Mouse (Mus musculus) heart, embryonic 16.5 days (tissue): Measurements from ENCODE around the gene Tent5c. TPM values are rescaled to one million over a fixed set of nuclear protein-coding genes. Genes with fewer than 3 reads are reported as not detected.

Experiments
- ATAC-seq: fragments of 200-750 bp; cut with Nextera tagmentation; replicated peaks from 2 replicates; pipeline ENCODE4 v1.8.0; 2017; ENCODE audit warnings: moderate number of reproducible peaks; ENCODE audit not compliant: insufficient read depth, low FRiP score; ENCODE audit errors: extremely low read depth
- H3K27ac ChIP-seq: fragments of 300-500 bp; sonication (generic); 2 replicates; pipeline ENCODE4 v1.5.1; 2014; ENCODE audit warnings: mild to moderate bottlenecking, low read length, control low read depth, moderate library complexity
- H3K27me3 ChIP-seq: fragments of 300-500 bp; sonication (generic); 2 replicates; pipeline ENCODE4 v1.6.1; 2014; ENCODE audit warnings: low read length, mixed read lengths; ENCODE audit not compliant: control insufficient read depth, insufficient read depth
- H3K36me3 ChIP-seq: fragments of 300-500 bp; sonication (generic); 2 replicates; pipeline ENCODE4 v1.6.1; 2014; ENCODE audit not compliant: control insufficient read depth, insufficient read depth
- H3K4me1 ChIP-seq: fragments of 300-500 bp; sonication (generic); 2 replicates; pipeline ENCODE4 v1.6.1; 2014; ENCODE audit warnings: low read length, mixed read lengths; ENCODE audit not compliant: control insufficient read depth, insufficient read depth
- H3K4me2 ChIP-seq: fragments of 300-500 bp; sonication (generic); 2 replicates; pipeline ENCODE4 v1.6.1; 2014; ENCODE audit warnings: low read depth, mild to moderate bottlenecking, control low read depth, low read length
- H3K4me3 ChIP-seq: fragments of 300-500 bp; sonication (generic); 2 replicates; pipeline ENCODE4 v1.5.1; 2014; ENCODE audit warnings: mild to moderate bottlenecking, control low read depth, low read length
- H3K9ac ChIP-seq: fragments of 300-500 bp; sonication (generic); 2 replicates; pipeline ENCODE4 v1.6.1; 2014; ENCODE audit warnings: low read length, control low read depth
- H3K9me3 ChIP-seq: fragments of 300-500 bp; sonication (generic); replicated peaks from 2 replicates; pipeline ENCODE4 v1.6.1; 2016; ENCODE audit warnings: low read length; ENCODE audit not compliant: control insufficient read depth
- WGBS: fragments of 180-500 bp; shearing (Covaris S2); extraction: QIAGEN DNeasy Blood & Tissue Kit; methylation state at CpG from one replicate; pipeline ENCODE4 v1.1.7; 2014; 5-methylcytosine and 5-hydroxymethylcytosine counted together
- polyA plus RNA-seq: library from polyadenylated mRNA; unstranded; fragments of >200 nt; fragmentation: Nextera tagmentation; extraction: Ambion mirVana; gene quantifications from 2 replicates; pipeline ENCODE4 v1.2.1, GENCODE M21; 2015

Tent5c gene
- polyA plus RNA-seq, 1 experiment from 2014 or later, result 22.6 TPM

GRCm38 (mm10) chr3:100402656-100403055 lies 86.5 kb downstream of the Tent5c start:
- 88% methylated on average over 4 of the region's 4 CpGs for WGBS
- Histone ChIP-seq H3K9ac (no peak overlapping the region), H3K4me2 (no peak overlapping the region), H3K27ac (no peak overlapping the region), H3K9me3 (no peaks in the 10 kb centered on the region), H3K36me3 (no peaks in the 10 kb centered on the region), H3K4me1 (no peaks in the 10 kb centered on the region), H3K4me3 (no peak overlapping the region), H3K27me3 (no peaks in the 10 kb centered on the region)
- ATAC-seq, result no peak

Other genes with a start within 250 kb of the Tent5c start
- gene Man1a2, start 196.2 kb upstream of the Tent5c start, polyA plus RNA-seq, result 37.9 and 43.1 TPM in 2 replicates